Mouse (Mus musculus) hindbrain, postnatal 0 days (tissue): Measurements from ENCODE around the gene Ralgapa1. TPM values are rescaled to one million over a fixed set of nuclear protein-coding genes. Genes with fewer than 3 reads are reported as not detected.
"Not testable (repeated sequence)": the region's sequence is repeated elsewhere in the genome, so short reads cannot be mapped to it uniquely, and the experiment has no call there.

Experiments used
- ATAC-seq: fragments of 200-750 bp; cut with Nextera tagmentation; 2 replicates; pipeline ENCODE4 v1.8.0; 2017; ENCODE audit warnings: mild to moderate bottlenecking, moderate TSS enrichment, moderate library complexity
- DNase-seq: peaks from one replicate; pipeline ENCODE4 v3.0.0-alpha.2; 2015; ENCODE audit warnings: low spot score
- H3K27ac ChIP-seq: fragments of 300-500 bp; sonication (generic); 2 replicates; pipeline ENCODE4 v1.5.1; 2014; ENCODE audit warnings: mild to moderate bottlenecking
- H3K27me3 ChIP-seq: fragments of 300-500 bp; sonication (generic); 2 replicates; pipeline ENCODE4 v1.6.1; 2014; ENCODE audit warnings: low read length, mixed read lengths; ENCODE audit not compliant: insufficient read depth
- H3K36me3 ChIP-seq: fragments of 300-500 bp; sonication (generic); 2 replicates; pipeline ENCODE4 v1.6.1; 2014; ENCODE audit warnings: low read length, mixed read lengths; ENCODE audit not compliant: insufficient read depth
- H3K4me1 ChIP-seq: fragments of 300-500 bp; sonication (generic); 2 replicates; pipeline ENCODE4 v1.6.1; 2014; ENCODE audit warnings: antibody characterized with exemption, low read length, mixed read lengths; ENCODE audit not compliant: insufficient read depth
- H3K4me2 ChIP-seq: fragments of 300-500 bp; sonication (generic); 2 replicates; pipeline ENCODE4 v1.6.1; 2014; ENCODE audit warnings: low read depth, mild to moderate bottlenecking, low read length, moderate library complexity, mixed read lengths
- H3K4me3 ChIP-seq: fragments of 300-500 bp; sonication (generic); 2 replicates; pipeline ENCODE4 v1.5.1; 2014; ENCODE audit warnings: low read length
- H3K9ac ChIP-seq: fragments of 300-500 bp; sonication (generic); replicated peaks from 2 replicates; pipeline ENCODE4 v1.6.1; 2014; ENCODE audit warnings: mild to moderate bottlenecking, low read length, moderate library complexity, mixed read lengths
- H3K9me3 ChIP-seq: fragments of 300-500 bp; sonication (generic); 2 replicates; pipeline ENCODE4 v1.6.1; 2016; ENCODE audit warnings: low read length, mixed read lengths
- CTCF ChIP-seq: IDR thresholded peaks from 2 replicates; pipeline ENCODE4 v1.5.1; 2016; ENCODE audit warnings: antibody characterized with exemption, control low read depth, low read depth
- WGBS: fragments of 180-500 bp; shearing (Covaris S2); extraction: QIAGEN DNeasy Blood & Tissue Kit; methylation state at CpG from one replicate; pipeline ENCODE4 v1.1.7; 2014; 5-methylcytosine and 5-hydroxymethylcytosine counted together
- polyA plus RNA-seq: library from polyadenylated mRNA; unstranded; fragments of >200 nt; fragmentation: Nextera tagmentation; extraction: Ambion mirVana; gene quantifications from 2 replicates; pipeline ENCODE4 v1.2.1, GENCODE M21; 2015
- total RNA-seq: library from RNA; depleted of rRNA; stranded (reverse); fragments of >200 nt; gene quantifications from 2 replicates; pipeline ENCODE4 v1.2.3, GENCODE M21; 2014

The Ralgapa1 gene
- total and polyA plus RNA-seq, 2 experiments from 2014 or later: 18.5 to 94.3 TPM

- Histone ChIP-seq H3K27me3 (no peaks in the 10 kb centered on the region; the same call in 1 of the 2 replicates), H3K9me3 (no peaks in the 10 kb centered on the region), H3K4me1 (peaks cover 5% of the 10 kb centered on the region; the same call in 1 of the 2 replicates), H3K4me3 (no peak overlapping the region), H3K4me2 (no peak overlapping the region), H3K36me3 (no peaks in the 10 kb centered on the region), H3K9ac (no peak overlapping the region), H3K27ac (no peak overlapping the region)
- ATAC-seq (no peak), DNase-seq (no peak)
- WGBS: 85% methylated on average over 3 of the region's 3 CpGs
- TF ChIP-seq CTCF: no peak
Observed at GRCm38 (mm10) chr12:55604411-55604810, 216.6 kb downstream of the Ralgapa1 start.

DNA sequence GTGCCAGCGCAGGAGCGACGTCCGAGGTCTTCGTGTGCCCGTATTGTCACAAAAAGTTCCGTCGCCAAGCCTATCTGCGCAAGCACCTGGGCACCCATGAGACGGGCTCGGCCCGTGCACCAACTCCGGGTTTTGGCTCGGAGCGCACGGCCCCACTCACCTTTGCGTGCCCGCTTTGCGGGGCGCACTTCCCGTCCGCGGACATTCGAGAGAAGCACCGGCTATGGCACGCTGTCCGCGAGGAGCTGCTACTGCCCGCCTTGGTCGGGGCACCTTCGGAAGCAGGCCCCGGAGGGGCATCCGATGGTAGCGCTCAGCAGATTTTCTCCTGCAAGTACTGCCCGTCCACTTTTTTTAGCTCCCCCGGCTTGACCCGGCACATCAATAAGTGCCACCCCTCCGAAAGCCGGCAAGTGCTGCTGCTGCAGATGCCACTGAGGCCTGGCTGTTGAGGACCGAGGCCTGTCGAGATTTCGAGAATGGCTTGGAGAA is 220.4 kb downstream of the Ralgapa1 start:
- H3K27me3 ChIP-seq: peaks cover 4% of the 10 kb centered on the region
- H3K4me1 ChIP-seq: peaks cover 5% of the 10 kb centered on the region; the same call in 1 of the 2 replicates
- no peaks in the 10 kb centered on the region for H3K36me3 ChIP-seq
- no peak for TF ChIP-seq CTCF
- no peak overlapping the region for H3K9ac ChIP-seq
- DNase-seq (peak; percentile 3), ATAC-seq (0 out of 2 replicates have a peak, but pooled peaks have one; percentile 4)
- peak overlapping the region; percentile 78 for H3K4me2 ChIP-seq
- WGBS: 13% methylated on average over 42 of the region's 42 CpGs
- no peak overlapping the region for H3K27ac ChIP-seq
- no peaks in the 10 kb centered on the region for H3K9me3 ChIP-seq
- H3K4me3 ChIP-seq: peak overlapping the region; percentile 51

GRCm38 (mm10) chr12:55599639-55600502 is 221.1 kb downstream of the Ralgapa1 start:
- ATAC-seq: peak; percentile 70
- Histone ChIP-seq H3K27ac (no peak overlapping the region), H3K9me3 (no peaks in the 10 kb centered on the region), H3K9ac (peak overlapping the region; percentile 49), H3K4me3 (peak overlapping the region; percentile 51), H3K27me3 (peaks cover 4% of the 10 kb centered on the region), H3K4me2 (peak overlapping the region; percentile 78), H3K4me1 (peaks cover 5% of the 10 kb centered on the region; the same call in 1 of the 2 replicates), H3K36me3 (no peaks in the 10 kb centered on the region)
- no peak for TF ChIP-seq CTCF
- under 1% methylated on average over 100 of the region's 109 CpGs for WGBS
- peak; percentile 58 for DNase-seq

GRCm38 (mm10) chr12:55598887-55599561 is 221.9 kb downstream of the Ralgapa1 start, which contains the start of gene Insm2:
Insm2 (plus strand) TSS chr12:55599427.
- Histone ChIP-seq H3K36me3 (no peaks in the 10 kb centered on the region), H3K27ac (no peak within 1 kb of the TSS), H3K4me2 (peak within 1 kb of the TSS; percentile 78), H3K27me3 (peaks cover 4% of the 10 kb centered on the region), H3K4me1 (peaks cover 5% of the 10 kb centered on the region; the same call in 1 of the 2 replicates), H3K9ac (peak within 1 kb of the TSS; percentile 49), H3K9me3 (no peaks in the 10 kb centered on the region), H3K4me3 (peak within 1 kb of the TSS; percentile 51)
- WGBS: under 1% methylated on average over 68 of the region's 77 CpGs
- peak; percentile 69 for ATAC-seq
- DNase-seq: peak; percentile 38
- no peak for TF ChIP-seq CTCF

- no peak for TF ChIP-seq CTCF
- Histone ChIP-seq H3K4me2 (peak overlapping the region; percentile 78), H3K27ac (no peak overlapping the region), H3K36me3 (no peaks in the 10 kb centered on the region), H3K27me3 (peaks cover 4% of the 10 kb centered on the region), H3K9ac (no peak overlapping the region), H3K9me3 (no peaks in the 10 kb centered on the region), H3K4me1 (peaks cover 5% of the 10 kb centered on the region; the same call in 1 of the 2 replicates), H3K4me3 (peak overlapping the region; percentile 51)
- 8% methylated on average over 7 of the region's 7 CpGs for WGBS
- ATAC-seq (no peak), DNase-seq (no peak)
Observed at GRCm38 (mm10) chr12:55598537-55598886, 222.5 kb downstream of the Ralgapa1 start.

DNA sequence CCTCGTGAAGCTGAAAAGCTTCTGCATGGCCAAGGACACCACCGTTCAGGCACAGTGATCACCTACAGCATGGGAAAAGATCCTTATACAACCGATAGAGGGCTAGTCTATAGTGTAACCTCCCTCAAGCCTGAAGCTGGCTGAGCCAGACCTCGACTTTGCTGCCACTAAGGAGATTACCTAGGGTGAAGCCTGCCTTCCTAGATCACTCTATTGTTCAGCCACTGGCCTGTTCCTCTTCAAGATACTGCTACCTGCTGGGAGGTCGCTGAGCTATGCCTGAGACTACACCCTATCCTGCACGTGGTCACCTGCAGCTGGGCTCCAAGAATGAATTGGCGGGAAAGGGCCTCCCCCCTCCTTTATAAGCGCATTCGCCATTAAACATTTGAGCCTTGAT is 234.0 kb downstream of the Ralgapa1 start:
- H3K4me2 ChIP-seq, H3K27ac ChIP-seq, H3K9me3 ChIP-seq, H3K9ac ChIP-seq, H3K4me3 ChIP-seq, ATAC-seq, H3K27me3 ChIP-seq, H3K36me3 ChIP-seq, DNase-seq, H3K4me1 ChIP-seq: not testable (repeated sequence)
- 61% methylated on average over 9 of the region's 9 CpGs for WGBS
